Mouse (Mus musculus) adrenal gland (tissue): ENCODE results near the gene Catsper3.

ENCODE experiments used
- intact Hi-C: fragments of 180-260 bp; cut with DNase I; formaldehyde crosslinking; loops from one replicate; pipeline ENCODE4 v1.15.1; 2025
- long read RNA-seq, 2 experiments: library from polyadenylated mRNA; unstranded; transcript quantifications; one replicate each; pipeline ENCODE4 v2.0.0; 2020; ENCODE audit warnings: borderline replicate concordance in 1 of 2; ENCODE audit not compliant: insufficient replicate concordance in 1 of 2

Catsper3 gene
- long read RNA-seq, experiment 1, partial matches to known transcripts = 0 of 2 reads
- long read RNA-seq, experiment 1, other reads (novel, unspliced or antisense) = 2 of 2 reads
- long read RNA-seq, experiment 2, partial matches to known transcripts = 0 of 1 reads
- long read RNA-seq, experiment 2, other reads (novel, unspliced or antisense) = 1 of 1 reads

GRCm38 (mm10) chr13:55784268-55784667 is at the start of gene Catsper3:
Gene Catsper3 (plus strand): TSS chr13:55784568.
- intact Hi-C loops = no loop called here

- intact Hi-C loops = no loop called here
Measured at GRCm38 (mm10) chr13:55737885-55738284, 46.5 kb upstream of the Catsper3 start.

GRCm38 (mm10) chr13:55742306-55742705 is 42.1 kb upstream of the Catsper3 start:
- intact Hi-C loops = no loop called here

GRCm38 (mm10) chr13:55754380-55754779 is 30.0 kb upstream of the Catsper3 start:
- intact Hi-C loops = no loop called here

- intact Hi-C loops = no loop called here
Measured at GRCm38 (mm10) chr13:55756789-55757188, 27.6 kb upstream of the Catsper3 start.

- intact Hi-C loops = no loop called here
Measured at GRCm38 (mm10) chr13:55757645-55758044, 26.7 kb upstream of the Catsper3 start.

GRCm38 (mm10) chr13:55760576-55760975 is 23.8 kb upstream of the Catsper3 start:
- intact Hi-C loops = loop anchor here (10.0 kb wide), 1 partner anchor 194 kb away; no protein-coding TSS in a partner anchor

GRCm38 (mm10) chr13:55761486-55761885 is 22.9 kb upstream of the Catsper3 start:
- intact Hi-C loops = loop anchor here (10.0 kb wide), 1 partner anchor 193 kb away; no protein-coding TSS in a partner anchor

- intact Hi-C loops = no loop called here
Measured at GRCm38 (mm10) chr13:55774352-55774751, 10.0 kb upstream of the Catsper3 start.

- intact Hi-C loops = no loop called here
Measured at GRCm38 (mm10) chr13:55775056-55775455, 9.3 kb upstream of the Catsper3 start.

- intact Hi-C loops = no loop called here
Measured at GRCm38 (mm10) chr13:55786120-55786519, 1.8 kb downstream of the Catsper3 start.

- intact Hi-C loops = no loop called here
Measured at GRCm38 (mm10) chr13:55801246-55801645, 16.9 kb downstream of the Catsper3 start.

- intact Hi-C loops = no loop called here
Measured at GRCm38 (mm10) chr13:55803973-55804372, 19.6 kb downstream of the Catsper3 start.

- intact Hi-C loops = no loop called here
Measured at GRCm38 (mm10) chr13:55809041-55809623, 24.8 kb downstream of the Catsper3 start.

GRCm38 (mm10) chr13:55809707-55810106 is 25.3 kb downstream of the Catsper3 start:
- intact Hi-C loops = no loop called here

- intact Hi-C loops = no loop called here
Measured at GRCm38 (mm10) chr13:55810947-55811346, 26.6 kb downstream of the Catsper3 start.

GRCm38 (mm10) chr13:55813490-55814016 is 29.2 kb downstream of the Catsper3 start:
- intact Hi-C loops = no loop called here

- intact Hi-C loops = no loop called here
Measured at GRCm38 (mm10) chr13:55814834-55815233, 30.5 kb downstream of the Catsper3 start.

- intact Hi-C loops = no loop called here
Measured at GRCm38 (mm10) chr13:55822499-55822898, 38.1 kb downstream of the Catsper3 start.

- intact Hi-C loops = no loop called here
Measured at GRCm38 (mm10) chr13:55824151-55824945, 40.0 kb downstream of the Catsper3 start.

- intact Hi-C loops = no loop called here
Measured at GRCm38 (mm10) chr13:55825245-55825681, 40.9 kb downstream of the Catsper3 start.
